Mouse (Mus musculus) liver, adult 2 months (tissue): ENCODE measurements around the gene Psg16. TPM values are rescaled to one million over a fixed set of nuclear protein-coding genes. Genes with fewer than 3 reads are reported as not detected.

ENCODE experiments used
- DNase-seq: peaks from one replicate; pipeline ENCODE4 v3.0.0-alpha.2; 2011; ENCODE audit warnings: low read depth, low spot score; ENCODE audit errors: extremely low read depth
- H3K27ac ChIP-seq: fragments of 200-500 bp; replicated peaks from 2 replicates; pipeline ENCODE4 v1.5.1; 2012; ENCODE audit warnings: low read depth, mild to moderate bottlenecking, control low read depth, inconsistent platforms, low read length; ENCODE audit not compliant: insufficient read depth
- H3K27me3 ChIP-seq: fragments of 200-500 bp; 2 replicates; pipeline ENCODE4 v1.6.1; 2012; ENCODE audit warnings: mild to moderate bottlenecking, moderate library complexity, low read length, inconsistent platforms; ENCODE audit not compliant: control insufficient read depth, insufficient read depth
- H3K36me3 ChIP-seq: fragments of 200-500 bp; 2 replicates; pipeline ENCODE4 v1.6.1; 2012; ENCODE audit warnings: low read length, inconsistent platforms; ENCODE audit not compliant: control insufficient read depth, insufficient read depth
- H3K4me1 ChIP-seq: fragments of 200-500 bp; 2 replicates; pipeline ENCODE4 v1.6.1; 2011; ENCODE audit warnings: low read length; ENCODE audit not compliant: control insufficient read depth, insufficient read depth
- H3K4me3 ChIP-seq: fragments of 200-500 bp; 2 replicates; pipeline ENCODE4 v1.5.1; 2011; ENCODE audit warnings: low read depth, mild to moderate bottlenecking, control low read depth, low read length, moderate library complexity; ENCODE audit not compliant: insufficient read depth
- H3K79me2 ChIP-seq: fragments of 200-500 bp; 2 replicates; pipeline ENCODE4 v1.6.1; 2012; ENCODE audit warnings: inconsistent platforms, mild to moderate bottlenecking, low read length, moderate library complexity; ENCODE audit not compliant: control insufficient read depth, insufficient read depth
- H3K9ac ChIP-seq: fragments of 200-500 bp; 2 replicates; pipeline ENCODE4 v1.6.1; 2012; ENCODE audit warnings: low read depth, mild to moderate bottlenecking, control low read depth, inconsistent platforms, low read length
- CTCF ChIP-seq: fragments of 200-500 bp; IDR thresholded peaks from 2 replicates; pipeline ENCODE4 v1.5.1; 2011; ENCODE audit warnings: low read depth, low read length, control low read depth
- POLR2A ChIP-seq: fragments of 200-500 bp; IDR thresholded peaks from 2 replicates; pipeline ENCODE4 v1.6.1; 2011; ENCODE audit warnings: low read length, control low read depth; ENCODE audit not compliant: insufficient read depth; ENCODE audit errors: extremely low read depth
- WGBS: fragments of 180-500 bp; shearing (Covaris S2); methylation state at CpG from one replicate; pipeline ENCODE4 v1.1.7; 2018; 5-methylcytosine and 5-hydroxymethylcytosine counted together
- polyA plus RNA-seq: library from polyadenylated mRNA; depleted of rRNA; stranded (reverse); fragments of >200 nt; gene quantifications from 2 replicates; pipeline ENCODE4 v1.2.3, GENCODE M21; 2012
- total RNA-seq: library from RNA; depleted of rRNA; stranded (reverse); fragments of >200 nt; gene quantifications from 2 replicates; pipeline ENCODE4 v1.2.3, GENCODE M21; 2014

The Psg16 gene
- total and polyA plus RNA-seq, 2 experiments = not detected

DNA sequence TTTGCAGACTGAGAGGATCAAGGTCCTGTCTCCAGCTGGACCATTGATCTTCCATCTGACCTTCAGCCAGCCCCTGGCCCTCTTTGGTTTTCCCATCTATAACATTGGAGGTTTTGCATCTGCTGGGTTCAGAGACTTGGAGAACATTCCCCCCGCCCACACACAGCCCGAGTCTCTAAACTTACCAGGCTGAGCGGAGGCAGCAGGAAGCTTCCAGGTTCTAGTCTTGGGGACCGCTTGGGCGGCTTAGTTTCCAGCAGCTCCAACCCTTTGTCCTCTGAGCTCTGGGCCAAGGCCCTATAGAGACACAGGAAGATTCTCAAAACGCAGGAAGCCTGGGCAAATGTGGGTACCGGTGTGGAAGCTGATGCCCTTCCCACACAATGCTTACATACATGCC is 34.5 kb upstream of the Psg16 start:
- no peaks in the 10 kb centered on the region for H3K36me3 ChIP-seq
- TF ChIP-seq CTCF (no peak), POLR2A (no peak)
- DNase-seq = no peak

DNA sequence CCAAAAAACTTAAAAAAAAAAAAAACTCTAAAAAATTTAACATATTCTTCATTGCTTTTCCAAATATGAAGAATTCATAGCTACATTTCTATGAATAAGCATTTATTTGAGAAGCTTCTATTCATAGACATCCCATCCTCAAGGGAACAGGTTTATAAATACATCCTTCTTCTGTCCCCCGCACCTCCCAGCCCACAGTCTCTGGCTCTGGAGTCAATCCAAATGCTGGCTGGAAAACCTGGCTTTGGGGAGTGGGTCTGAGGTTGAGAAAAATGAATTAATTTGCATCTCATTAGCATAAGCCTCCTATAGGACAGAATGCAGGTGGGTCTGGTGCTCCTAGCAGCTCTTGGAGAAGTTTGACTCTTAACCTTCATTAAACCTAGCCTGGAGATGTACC is 28.1 kb upstream of the Psg16 start:
- Histone ChIP-seq H3K36me3 (no peaks in the 10 kb centered on the region), H3K27me3 (no peaks in the 10 kb centered on the region), H3K79me2 (no peaks in the 10 kb centered on the region), H3K4me3 (no peak overlapping the region), H3K9ac (no peak overlapping the region), H3K27ac (no peak overlapping the region), H3K4me1 (no peaks in the 10 kb centered on the region)
- TF ChIP-seq CTCF (no peak), POLR2A (no peak)
- no peak for DNase-seq
- 97% methylated on average over 1 of the region's 1 CpGs for WGBS

More for the DNA sequence above, 34.5 kb upstream of the Psg16 start:
- H3K4me3 ChIP-seq = no peak overlapping the region
- no peak overlapping the region for H3K27ac ChIP-seq
- H3K79me2 ChIP-seq = no peaks in the 10 kb centered on the region
- WGBS = 84% methylated on average over 7 of the region's 7 CpGs
- no peak overlapping the region for H3K9ac ChIP-seq
- no peaks in the 10 kb centered on the region for H3K4me1 ChIP-seq
- H3K27me3 ChIP-seq = no peaks in the 10 kb centered on the region

DNA sequence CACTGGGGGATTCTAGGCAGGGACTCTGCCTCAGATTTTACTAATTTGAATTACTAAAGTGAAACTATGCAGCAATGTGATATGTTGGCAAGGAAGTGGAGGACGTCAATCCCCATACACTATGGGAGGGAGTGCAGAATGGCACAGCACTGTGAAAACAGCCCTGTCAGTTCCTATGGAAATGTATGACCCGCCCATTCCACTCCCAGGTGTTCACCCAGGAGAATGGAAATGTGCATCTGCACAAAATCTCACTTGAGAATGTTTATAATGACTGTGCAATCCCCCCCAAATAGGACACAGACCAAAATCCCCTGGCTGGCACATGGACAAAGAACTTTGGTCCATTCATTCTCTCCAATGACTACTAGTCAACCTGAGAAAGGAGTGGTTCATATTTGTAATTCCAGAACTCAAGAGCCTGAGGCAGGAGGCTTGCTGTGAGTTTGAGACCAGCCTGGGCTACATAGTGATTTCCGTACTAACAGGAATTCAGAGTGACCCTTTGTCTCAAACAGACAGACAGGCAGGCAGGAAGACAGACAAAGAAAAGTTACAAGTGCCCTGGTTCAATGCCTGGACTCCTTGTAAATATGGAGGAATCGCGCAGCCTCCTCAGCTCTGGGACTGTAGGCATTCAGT is 26.7 kb upstream of the Psg16 start:
- no peak for TF ChIP-seq CTCF
- TF ChIP-seq POLR2A = no peak
- Histone ChIP-seq H3K4me1 (no peaks in the 10 kb centered on the region), H3K4me3 (no peak overlapping the region), H3K36me3 (no peaks in the 10 kb centered on the region), H3K27ac (no peak overlapping the region), H3K9ac (no peak overlapping the region), H3K27me3 (no peaks in the 10 kb centered on the region), H3K79me2 (no peaks in the 10 kb centered on the region)
- WGBS = 86% methylated on average over 5 of the region's 5 CpGs
- DNase-seq = no peak

DNA sequence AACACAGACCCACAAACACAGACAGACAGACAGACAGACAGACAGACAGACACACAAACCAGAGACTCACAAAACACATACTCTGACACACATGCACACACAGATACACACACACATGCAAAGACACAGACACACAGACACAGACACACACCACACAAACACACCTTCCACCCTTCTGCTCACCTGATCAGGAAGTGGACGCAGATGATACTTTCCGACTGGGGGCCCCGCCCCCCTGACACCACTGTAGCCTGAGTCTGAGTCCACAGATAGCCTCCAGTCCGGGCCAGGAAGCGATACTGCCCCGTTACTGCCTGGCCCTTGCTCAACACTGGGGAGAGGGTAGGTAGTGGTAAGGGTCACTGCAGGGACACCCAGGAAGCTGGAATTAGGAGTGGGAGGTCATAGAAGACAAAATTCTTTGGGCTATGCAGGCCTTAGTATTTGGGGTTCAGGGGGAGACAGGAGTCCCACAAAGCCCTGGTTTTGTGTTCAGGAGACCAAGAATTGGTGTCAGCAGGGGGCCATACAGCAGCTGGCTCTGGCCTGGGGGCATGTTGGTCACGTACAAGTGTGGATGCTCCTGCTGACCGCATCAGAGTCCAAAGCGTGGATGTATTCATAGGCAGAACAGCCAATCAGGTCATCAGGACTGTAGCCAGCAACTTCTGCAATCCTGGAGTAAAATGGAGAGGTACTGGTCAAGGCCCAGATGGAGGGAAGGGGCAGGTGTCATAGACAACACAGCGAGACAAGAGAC is 25.2 kb upstream of the Psg16 start:
- 81% methylated on average over 10 of the region's 10 CpGs for WGBS
- no peaks in the 10 kb centered on the region for H3K79me2 ChIP-seq
- H3K4me1 ChIP-seq = no peaks in the 10 kb centered on the region
- no peaks in the 10 kb centered on the region for H3K27me3 ChIP-seq
- H3K4me3 ChIP-seq = no peak overlapping the region
- DNase-seq = no peak
- TF ChIP-seq CTCF (no peak), POLR2A (no peak)
- no peaks in the 10 kb centered on the region for H3K36me3 ChIP-seq
- H3K9ac ChIP-seq = no peak overlapping the region
- H3K27ac ChIP-seq = no peak overlapping the region

DNA sequence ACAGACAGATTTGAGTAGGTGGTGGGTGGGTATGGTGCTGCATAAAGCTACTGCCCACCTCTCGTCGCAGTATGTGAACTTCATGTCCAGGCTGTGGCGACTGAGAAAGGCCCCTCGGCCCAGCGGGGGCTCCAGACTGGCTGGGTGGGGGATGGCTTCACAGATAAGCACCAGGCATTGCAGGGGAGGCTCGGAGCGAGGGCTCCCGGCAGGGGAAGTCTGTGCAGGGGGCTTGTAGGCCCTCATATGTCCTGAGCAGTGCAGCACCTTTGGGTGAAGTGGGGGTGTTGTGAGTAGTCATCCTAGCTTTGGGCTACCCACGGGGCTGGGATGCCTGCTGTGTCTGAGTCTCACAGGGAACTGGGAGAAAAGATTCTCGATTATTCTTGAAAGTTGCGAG is 23.3 kb upstream of the Psg16 start:
- Histone ChIP-seq H3K27me3 (no peaks in the 10 kb centered on the region), H3K4me3 (no peak overlapping the region), H3K4me1 (no peaks in the 10 kb centered on the region), H3K9ac (no peak overlapping the region), H3K27ac (no peak overlapping the region), H3K36me3 (no peaks in the 10 kb centered on the region), H3K79me2 (no peaks in the 10 kb centered on the region)
- no peak for TF ChIP-seq POLR2A
- TF ChIP-seq CTCF = no peak
- 78% methylated on average over 11 of the region's 11 CpGs for WGBS
- no peak for DNase-seq
